Mouse (Mus musculus): ENCODE measurements around the gene Mrps27. TPM values are rescaled to one million over a fixed set of nuclear protein-coding genes. Genes with fewer than 3 reads are reported as not detected.
A peak's percentile ranks its signal among the peaks of the same experiment; 100 is the strongest.
"Not testable (repeated sequence)": the region's sequence is repeated elsewhere in the genome, so short reads cannot be mapped to it uniquely, and the experiment has no call there.

Gene Mrps27
- total and polyA plus RNA-seq, 3 experiments: 32.6 to 64.8 (median 46.8) TPM

GRCm38 (mm10) chr13:99323632-99324336 lies 20.8 kb upstream of the Mrps27 start:
- dilution Hi-C loops (cut with MboI; ENCODE audit: extremely low pct_ligation_motif_present, extremely low pct_unique_long_range_greater_than_20kb, low sequenced_read_pairs): no loop called here
- H3K9ac ChIP-seq (ENCODE audit: insufficient read depth, low read depth): no peak overlapping the region

GRCm38 (mm10) chr13:99324337-99324685 lies 20.3 kb upstream of the Mrps27 start:
- H3K9me3 ChIP-seq (replicated peaks; ENCODE audit: low read length); H3K9ac ChIP-seq (ENCODE audit: insufficient read depth, low read depth); dilution Hi-C loops (cut with MboI; ENCODE audit: extremely low pct_ligation_motif_present, extremely low pct_unique_long_range_greater_than_20kb, low sequenced_read_pairs); H3K79me2 ChIP-seq (replicated peaks; ENCODE audit: control insufficient read depth, extremely low read depth, insufficient read depth, poor library complexity, severe bottlenecking); in situ Hi-C loops (cut with MboI; ENCODE audit: low pct_ligation_motif_present, low pct_unique_long_range_greater_than_20kb, low sequenced_read_pairs); H3K4me2 ChIP-seq (ENCODE audit: insufficient read depth, low read depth, poor library complexity, severe bottlenecking); H3K27ac ChIP-seq (ENCODE audit: insufficient read depth, low read depth); DNase-seq (ENCODE audit: extremely low read depth); H3K4me3 ChIP-seq (replicated peaks in 1 of 3; ENCODE audit: low read depth in 2 of 3, low read length in 2 of 3, poor library complexity in 1 of 3); H3K27me3 ChIP-seq (replicated peaks): not testable (repeated sequence)
- Histone ChIP-seq H3K36me3 (replicated peaks in 1 of 2; ENCODE audit: control insufficient read depth in 1 of 2, insufficient read depth in 1 of 2, low read length in 1 of 2) (peaks cover 64 to 94% of the 10 kb centered on the region in 2 experiments), H3K4me1 (ENCODE audit: control insufficient read depth in 1 of 2, insufficient read depth in 2 of 2) (peaks cover 0 to 21% of the 10 kb centered on the region in 2 experiments; a peak in 2 of 4 replicates)

More at GRCm38 (mm10) chr13:99323632-99324336, 20.8 kb upstream of the Mrps27 start:
- Histone ChIP-seq H3K4me3 (replicated peaks in 1 of 3; ENCODE audit: low read depth in 2 of 3, low read length in 2 of 3, poor library complexity in 1 of 3) (no peak overlapping the region), H3K79me2 (replicated peaks; ENCODE audit: control insufficient read depth, extremely low read depth, insufficient read depth, poor library complexity, severe bottlenecking) (no peaks in the 10 kb centered on the region), H3K36me3 (replicated peaks in 1 of 2; ENCODE audit: control insufficient read depth in 1 of 2, insufficient read depth in 1 of 2, low read length in 1 of 2) (peaks cover 64 to 93% of the 10 kb centered on the region in 2 experiments), H3K27ac (ENCODE audit: insufficient read depth, low read depth) (no peak overlapping the region), H3K4me1 (ENCODE audit: control insufficient read depth in 1 of 2, insufficient read depth in 2 of 2) (peaks cover 0 to 21% of the 10 kb centered on the region in 2 experiments; a peak in 2 of 4 replicates), H3K4me2 (ENCODE audit: insufficient read depth, low read depth, poor library complexity, severe bottlenecking) (no peak overlapping the region), H3K27me3 (replicated peaks) (no peaks in the 10 kb centered on the region), H3K9me3 (replicated peaks; ENCODE audit: low read length) (no peaks in the 10 kb centered on the region)
- TF ChIP-seq MEF2A (IDR thresholded peaks at IDR 0.05; ENCODE audit: borderline replicate concordance, low read depth, low read length): 0 out of 2 replicates have a peak, but pooled peaks have one; percentile 48
- 0 out of 2 replicates have a peak, but pooled peaks have one; percentile 16 for TF ChIP-seq JUN (IDR thresholded peaks at IDR 0.05; ENCODE audit: insufficient read depth, low read depth, low read length)
- no peak for TF ChIP-seq PAX5 (IDR thresholded peaks at IDR 0.05; ENCODE audit: low read length)
- peak; percentile 78 for TF ChIP-seq ETS1 (conservative IDR thresholded peaks at IDR 0.05; ENCODE audit: low read depth, low read length)
- in situ Hi-C loops (cut with MboI; ENCODE audit: low pct_ligation_motif_present, low pct_unique_long_range_greater_than_20kb, low sequenced_read_pairs): no loop called here
- DNase-seq (ENCODE audit: extremely low read depth): peak; percentile 68

GRCm38 (mm10) chr13:99331255-99331654 lies 13.3 kb upstream of the Mrps27 start:
- no peak overlapping the region for H3K9ac ChIP-seq (ENCODE audit: insufficient read depth, low read depth)
- H3K4me2 ChIP-seq (ENCODE audit: insufficient read depth, low read depth, poor library complexity, severe bottlenecking): no peak overlapping the region
- no peaks in the 10 kb centered on the region for H3K9me3 ChIP-seq (replicated peaks; ENCODE audit: low read length)
- no peaks in the 10 kb centered on the region for H3K27me3 ChIP-seq (replicated peaks)
- no peak overlapping the region for H3K4me3 ChIP-seq (replicated peaks in 1 of 3; ENCODE audit: low read depth in 2 of 3, low read length in 2 of 3, poor library complexity in 1 of 3)
- peaks cover 0 to 5% of the 10 kb centered on the region in 2 experiments; a peak in 1 of 4 replicates for H3K4me1 ChIP-seq (ENCODE audit: control insufficient read depth in 1 of 2, insufficient read depth in 2 of 2)
- no peaks in the 10 kb centered on the region for H3K79me2 ChIP-seq (replicated peaks; ENCODE audit: control insufficient read depth, extremely low read depth, insufficient read depth, poor library complexity, severe bottlenecking)
- H3K36me3 ChIP-seq (replicated peaks in 1 of 2; ENCODE audit: control insufficient read depth in 1 of 2, insufficient read depth in 1 of 2, low read length in 1 of 2): peaks cover 67 to 86% of the 10 kb centered on the region in 2 experiments
- no peak for DNase-seq (ENCODE audit: extremely low read depth)
- in situ Hi-C loops (cut with MboI; ENCODE audit: low pct_ligation_motif_present, low pct_unique_long_range_greater_than_20kb, low sequenced_read_pairs) (no loop called here), dilution Hi-C loops (cut with MboI; ENCODE audit: extremely low pct_ligation_motif_present, extremely low pct_unique_long_range_greater_than_20kb, low sequenced_read_pairs) (no loop called here)
- no peak overlapping the region for H3K27ac ChIP-seq (ENCODE audit: insufficient read depth, low read depth)
- TF ChIP-seq TBP (conservative IDR thresholded peaks at IDR 0.05; ENCODE audit: low read depth, low read length) (no peak), TCF12 (IDR thresholded peaks at IDR 0.05; ENCODE audit: low read depth, low read length) (no peak), MYC (IDR thresholded peaks at IDR 0.05; ENCODE audit: low read depth, low read length) (no peak), BHLHE40 (IDR thresholded peaks at IDR 0.05; ENCODE audit: low read depth, low read length) (no peak), ELF1 (IDR thresholded peaks at IDR 0.05; ENCODE audit: low read depth, low read length) (no peak), CHD2 (IDR thresholded peaks at IDR 0.05; ENCODE audit: low read length) (no peak), SMC3 (IDR thresholded peaks at IDR 0.05; ENCODE audit: low read depth, low read length) (no peak), MAX (IDR thresholded peaks at IDR 0.05; ENCODE audit: low read length) (no peak), PAX5 (IDR thresholded peaks at IDR 0.05; ENCODE audit: low read length) (no peak), SIN3A (IDR thresholded peaks at IDR 0.05; ENCODE audit: low read length) (no peak)
